Mouse (Mus musculus): Measurements from ENCODE around the gene Gm12166.
"Not testable (repeated sequence)": the region's sequence is repeated elsewhere in the genome, so short reads cannot be mapped to it uniquely, and the experiment has no call there.

Gm12166 gene

DNA sequence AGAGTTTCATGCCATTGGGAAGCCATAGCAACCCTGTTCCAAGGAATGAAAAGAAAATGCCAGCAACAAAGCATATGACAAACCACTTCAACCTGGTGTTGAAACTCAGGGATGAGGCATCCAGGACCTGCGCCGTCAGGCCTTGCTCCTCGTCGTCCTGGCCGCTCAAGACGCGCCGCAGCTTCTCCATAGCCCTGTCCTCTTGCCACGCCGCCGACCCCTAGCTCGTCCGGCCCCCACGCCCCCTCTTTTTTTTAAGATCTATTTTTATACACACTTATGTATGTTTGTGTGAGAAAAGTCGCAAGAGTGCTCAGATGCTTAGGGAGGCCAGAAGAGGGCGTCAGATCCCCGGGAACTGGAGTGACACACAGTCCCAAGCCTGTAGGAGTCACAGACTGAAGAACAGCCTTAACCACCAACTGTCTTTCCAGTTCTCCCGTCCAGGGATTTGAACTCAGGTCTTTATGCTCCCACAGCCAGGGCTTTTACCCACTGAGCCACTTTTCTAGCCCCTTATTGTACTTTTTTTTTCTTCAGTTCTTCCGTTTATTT, at the start of gene Gm12166:
Gene Gm12166 (minus strand): TSS at position 217 of the 555 bp plus-strand sequence.
- not testable (repeated sequence) for DNase-seq (ENCODE audit: low spot score)

GRCm38 (mm10) chr11:46097062-46097461, 44.9 kb upstream of the Gm12166 start:
- DNase-seq (ENCODE audit: low spot score): no peak

DNA sequence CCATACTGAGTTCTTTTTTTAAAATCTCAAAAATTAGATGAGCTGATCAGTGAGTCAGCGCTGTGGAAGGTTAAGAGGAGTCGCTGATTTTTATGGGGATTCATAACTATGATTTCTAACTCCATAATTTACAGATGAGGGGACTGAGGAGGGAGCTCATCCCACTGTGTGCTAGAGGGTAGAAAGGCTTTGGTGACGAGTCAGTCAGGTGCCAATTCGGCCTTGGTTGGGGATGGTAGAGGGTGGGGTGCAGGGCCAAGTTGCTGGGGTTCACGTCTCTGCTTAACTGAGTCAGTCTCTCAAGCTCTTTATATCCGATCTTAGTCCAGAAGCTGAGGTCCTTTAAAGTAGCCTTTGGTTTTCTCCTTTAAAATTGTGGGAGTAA, 44.1 kb upstream of the Gm12166 start:
- no peak for DNase-seq (ENCODE audit: low spot score)

GRCm38 (mm10) chr11:46095477-46096264, 43.5 kb upstream of the Gm12166 start:
- no peak for DNase-seq (ENCODE audit: low spot score)

GRCm38 (mm10) chr11:46092121-46092520, 40.0 kb upstream of the Gm12166 start:
- no peak for DNase-seq (ENCODE audit: low spot score)

DNA sequence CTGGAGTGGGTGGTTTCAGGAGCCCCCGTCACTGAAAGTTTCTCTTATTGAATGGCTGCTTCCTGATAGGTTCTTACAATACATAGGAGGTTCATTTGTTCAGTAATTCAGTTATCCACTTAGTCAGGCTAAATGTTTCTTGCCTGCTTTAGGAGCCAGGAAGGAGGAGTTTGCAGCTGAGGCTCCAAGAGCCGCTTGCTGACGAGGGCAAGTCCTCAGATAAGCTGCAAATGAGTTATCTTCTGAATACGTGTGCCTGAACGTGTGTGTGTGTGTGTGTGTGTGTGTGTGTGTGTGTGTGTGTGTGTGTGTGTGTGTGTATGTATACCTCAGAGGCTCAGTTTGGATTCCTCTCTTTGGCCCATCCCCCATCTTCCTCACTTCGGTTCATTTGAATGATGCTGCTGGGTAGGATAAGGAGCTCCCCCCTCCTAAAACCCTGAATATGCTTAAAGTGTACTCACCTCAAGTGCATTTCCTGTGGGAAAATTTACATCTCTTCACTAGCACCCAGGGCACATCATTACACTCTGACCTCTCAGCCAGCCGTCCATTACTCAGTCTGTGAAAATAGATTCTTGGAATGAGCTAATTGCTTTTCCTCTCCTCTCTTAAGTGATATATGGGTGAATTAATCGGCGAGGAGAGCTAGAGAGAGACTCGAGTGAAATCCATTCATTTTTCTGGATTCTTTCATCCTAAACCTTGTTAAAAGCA, 39.0 kb upstream of the Gm12166 start:
- no peak for DNase-seq (ENCODE audit: low spot score)

- DNase-seq (ENCODE audit: low spot score): no peak
Observed at GRCm38 (mm10) chr11:46090036-46090725, 38.1 kb upstream of the Gm12166 start.

- no peak for DNase-seq (ENCODE audit: low spot score)
Observed at GRCm38 (mm10) chr11:46089081-46089713, 37.1 kb upstream of the Gm12166 start.

GRCm38 (mm10) chr11:46086446-46086845, 34.3 kb upstream of the Gm12166 start:
- no peak for DNase-seq (ENCODE audit: low spot score)

DNA sequence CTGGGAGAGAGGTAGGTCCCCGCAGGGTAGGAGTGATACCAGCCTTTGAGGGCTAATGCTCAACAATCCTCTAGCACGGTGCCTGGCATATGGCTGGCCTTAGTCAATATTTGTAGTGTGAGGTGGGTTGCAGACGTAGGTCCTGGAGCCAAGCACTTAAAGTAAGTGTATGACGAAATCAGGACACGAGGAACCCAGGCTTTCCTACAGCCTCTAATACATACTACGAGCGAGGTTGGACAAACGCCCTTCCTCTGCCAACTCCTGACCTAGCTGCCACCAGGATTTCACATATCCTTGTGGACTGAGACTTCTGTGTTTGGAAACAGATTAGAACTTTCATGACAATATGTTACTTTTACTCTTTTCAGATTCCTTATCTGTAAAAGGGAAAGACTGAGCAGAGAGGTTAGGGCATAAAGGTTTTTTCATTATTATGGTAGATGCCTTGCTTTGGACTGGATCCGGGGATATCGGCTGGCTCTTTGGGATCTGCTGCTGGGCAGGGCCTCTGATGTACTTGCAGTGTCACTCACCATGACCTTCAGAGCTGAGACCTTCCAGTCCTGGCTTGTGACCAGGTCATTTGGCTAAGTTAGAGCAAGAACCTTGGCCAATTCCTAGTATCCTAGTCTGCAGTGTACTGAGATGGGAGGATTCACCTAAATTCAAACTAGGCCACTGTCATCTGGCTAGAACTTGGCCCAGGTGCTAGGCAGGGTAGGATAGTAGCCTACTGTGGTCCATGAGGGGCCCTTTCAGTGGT, 33.5 kb upstream of the Gm12166 start:
- DNase-seq (ENCODE audit: low spot score): no peak

- DNase-seq (ENCODE audit: low spot score): no peak
Observed at GRCm38 (mm10) chr11:46084568-46084967, 32.4 kb upstream of the Gm12166 start.

GRCm38 (mm10) chr11:46083835-46084444, 31.8 kb upstream of the Gm12166 start:
- no peak for DNase-seq (ENCODE audit: low spot score)

DNA sequence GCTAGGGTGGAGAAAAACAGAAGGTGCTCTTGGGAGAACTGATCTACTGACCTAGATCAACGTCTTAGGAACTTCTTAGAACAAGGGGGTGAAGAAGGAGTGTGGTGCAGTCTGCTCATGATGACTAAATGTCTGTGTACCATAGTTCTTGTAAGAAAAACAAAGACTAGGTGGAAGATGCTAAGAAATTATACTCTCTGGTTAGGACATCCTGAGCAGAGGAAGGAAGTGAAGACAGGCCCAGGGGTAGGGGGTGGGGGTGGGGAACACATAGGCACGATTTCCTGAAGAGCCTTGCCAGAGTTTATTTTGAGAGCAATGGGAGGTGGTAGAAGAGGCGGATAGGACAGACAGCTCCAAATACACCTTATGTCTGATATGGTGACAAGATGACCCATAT, 31.3 kb upstream of the Gm12166 start:
- no peak for DNase-seq (ENCODE audit: low spot score)

DNA sequence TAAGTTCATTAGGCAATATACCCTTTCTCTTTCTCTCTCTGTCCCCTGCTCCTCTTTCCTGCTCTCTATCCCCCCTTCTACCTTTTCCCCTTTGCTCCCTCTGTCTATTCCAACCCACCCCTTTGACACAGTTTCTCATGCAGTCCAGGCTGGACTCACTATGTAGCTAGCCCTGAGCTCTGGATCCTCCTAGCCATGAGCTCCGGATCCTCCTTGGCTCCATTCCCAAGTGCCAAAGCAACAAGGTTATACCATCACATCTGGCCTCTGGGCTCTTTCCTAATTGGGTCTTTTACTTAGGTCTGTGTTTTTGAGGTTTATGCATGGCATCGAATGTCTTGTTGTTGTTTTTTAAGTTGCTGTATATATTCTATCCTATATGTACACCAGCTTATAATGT, 29.0 kb upstream of the Gm12166 start:
- no peak for DNase-seq (ENCODE audit: low spot score)

DNA sequence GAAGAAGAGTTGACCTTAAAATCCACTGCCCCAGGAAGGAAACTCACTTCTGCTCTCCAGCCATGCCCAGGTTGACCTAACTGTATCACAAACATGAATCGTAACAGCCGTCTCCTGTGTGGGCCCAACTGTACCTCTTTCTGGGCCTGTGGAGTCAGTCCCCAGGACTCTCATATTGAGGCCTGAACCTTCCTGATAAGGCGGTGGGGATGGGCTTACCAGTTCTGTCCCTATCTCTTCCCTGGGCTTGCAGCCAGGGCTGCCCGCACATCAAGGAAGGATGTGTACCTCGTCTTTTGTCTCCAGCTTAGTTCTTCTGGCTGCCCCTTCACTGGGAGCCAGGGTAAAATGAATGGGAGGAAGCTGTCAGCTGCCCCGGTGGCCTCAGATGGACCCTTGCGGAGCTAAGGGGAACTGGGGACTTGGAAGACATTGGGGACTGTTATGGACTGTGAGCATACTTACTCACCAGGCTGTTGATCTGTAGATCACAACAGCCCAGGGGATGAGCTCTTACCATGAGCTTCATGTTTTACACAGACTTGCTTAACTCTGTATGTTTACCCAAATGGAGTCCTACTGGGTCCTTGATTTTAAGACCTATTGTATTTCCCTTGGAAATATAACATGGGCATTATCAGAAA, 25.7 kb upstream of the Gm12166 start:
- DNase-seq (ENCODE audit: low spot score): no peak

DNA sequence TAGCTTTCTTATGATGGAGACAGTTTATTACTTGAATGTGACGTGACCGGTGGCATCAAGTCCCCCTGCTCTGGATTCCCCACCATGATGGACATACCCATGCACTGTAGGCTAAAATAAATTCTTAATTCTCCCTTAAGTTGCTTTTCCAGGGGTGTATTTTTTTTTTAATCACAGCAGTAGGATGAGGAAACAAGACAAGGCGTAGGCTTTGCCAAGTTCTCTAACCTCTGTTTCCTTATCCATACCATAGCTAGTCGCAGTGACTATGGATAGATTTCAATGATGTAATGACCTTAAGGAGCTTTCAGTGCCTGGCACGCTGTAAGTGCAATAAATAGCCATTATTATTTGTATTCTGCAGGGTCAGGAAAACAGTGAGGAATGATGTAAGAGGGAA, 25.2 kb upstream of the Gm12166 start:
- DNase-seq (ENCODE audit: low spot score): no peak

- DNase-seq (ENCODE audit: low spot score): no peak
Observed at GRCm38 (mm10) chr11:46076442-46077158, 24.5 kb upstream of the Gm12166 start.

GRCm38 (mm10) chr11:46075507-46075906, 23.4 kb upstream of the Gm12166 start:
- DNase-seq (ENCODE audit: low spot score): no peak

DNA sequence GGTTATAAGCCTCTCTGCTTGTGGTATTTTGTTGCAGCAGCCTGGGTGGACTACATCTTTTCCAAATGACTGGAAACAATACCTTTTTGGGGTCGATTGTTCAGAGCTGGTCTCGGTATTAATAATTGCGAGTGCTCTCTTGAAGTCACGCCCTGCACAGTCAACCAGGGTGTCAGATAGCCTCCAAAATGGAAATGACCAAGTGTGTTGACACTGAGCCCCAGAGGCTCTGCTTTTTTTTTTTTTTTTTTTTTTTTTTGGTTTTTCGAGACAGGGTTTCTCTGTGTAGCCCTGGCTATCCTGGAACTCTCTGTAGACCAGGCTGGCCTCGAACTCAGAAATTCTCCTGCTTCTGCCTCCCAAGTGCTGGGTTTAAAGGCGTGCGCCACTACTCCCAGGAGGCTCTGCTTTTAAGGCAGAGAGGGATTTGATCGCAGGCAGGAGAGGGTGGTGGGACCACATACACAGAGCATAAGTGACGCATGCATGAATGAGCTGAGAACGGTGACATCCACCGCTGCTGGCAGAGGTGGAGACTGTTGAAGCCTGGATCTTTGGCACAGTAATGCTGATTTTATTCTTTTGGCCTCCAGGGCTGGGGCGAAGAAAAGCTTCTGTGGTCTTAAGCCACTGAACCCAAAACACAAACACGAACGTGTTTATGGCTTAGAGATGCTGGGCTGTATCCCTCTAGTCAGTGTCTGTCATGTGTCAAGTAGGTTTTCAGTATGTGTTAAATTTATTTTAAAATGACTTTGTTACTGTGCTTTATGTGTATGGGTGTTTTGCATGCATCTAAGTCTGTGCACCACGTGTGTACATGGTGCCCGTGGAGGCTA, 21.9 kb upstream of the Gm12166 start:
- DNase-seq (ENCODE audit: low spot score): no peak

Data from ovary, postnatal 14 days (tissue).